Mouse (Mus musculus) 3T3-L1 (cell line): ENCODE results near the gene Slc22a18.
A peak's percentile ranks its signal among the peaks of the same experiment; 100 is the strongest.
"Not testable (repeated sequence)": the region's sequence is repeated elsewhere in the genome, so short reads cannot be mapped to it uniquely, and the experiment has no call there.

Experiments
- DNase-seq: peaks from one replicate; pipeline ENCODE4 v3.0.0-alpha.2; 2015; ENCODE audit warnings: low read depth, low spot score

Gene Slc22a18

GRCm38 (mm10) chr7:143503926-143504325 is 30.4 kb downstream of the Slc22a18 start:
- DNase-seq: no peak

DNA sequence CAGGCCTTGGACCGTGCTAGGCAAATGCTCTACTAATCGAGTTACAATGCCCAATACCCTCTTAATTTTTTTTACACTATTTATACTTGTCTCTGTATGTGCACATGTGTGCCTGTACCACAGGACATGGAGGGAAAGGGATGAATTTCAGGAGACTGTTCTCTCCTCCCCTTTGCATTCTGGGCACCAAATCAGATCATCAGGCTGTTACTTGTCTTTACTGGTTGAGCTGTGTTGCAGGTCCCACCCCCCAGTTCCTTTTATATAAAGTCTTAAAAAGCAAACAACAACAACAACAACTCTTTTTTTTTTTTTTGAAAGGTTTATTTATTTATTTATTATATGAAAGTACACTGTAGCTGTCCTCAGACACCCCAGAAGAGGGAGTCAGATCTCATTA is 31.9 kb downstream of the Slc22a18 start:
- no peak for DNase-seq

GRCm38 (mm10) chr7:143505823-143506222 is 32.3 kb downstream of the Slc22a18 start:
- peak; percentile 61 for DNase-seq

DNA sequence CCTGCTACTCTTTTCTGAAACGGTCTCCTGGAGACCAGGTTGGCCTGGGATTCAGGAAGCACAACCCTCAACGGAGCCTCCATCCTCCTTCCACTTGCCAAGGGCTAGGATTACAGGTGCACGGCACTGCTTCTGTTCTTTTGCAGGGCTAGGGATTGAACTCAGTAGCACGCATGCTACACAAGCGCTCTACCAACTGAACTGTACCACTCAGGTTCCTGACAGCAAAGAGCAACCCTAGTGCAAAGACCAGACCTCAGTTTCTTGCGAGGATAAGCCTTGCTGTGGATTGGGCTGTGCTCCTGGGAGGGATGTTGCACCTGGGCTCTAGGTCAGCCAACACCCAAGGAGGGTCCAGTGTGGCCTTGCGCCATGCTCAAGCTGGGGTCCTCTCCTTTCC is 32.7 kb downstream of the Slc22a18 start:
- no peak for DNase-seq

- DNase-seq: peak; percentile 62
These were observed 33.1 kb downstream of the Slc22a18 start for GRCm38 (mm10) chr7:143506675-143507074.

DNA sequence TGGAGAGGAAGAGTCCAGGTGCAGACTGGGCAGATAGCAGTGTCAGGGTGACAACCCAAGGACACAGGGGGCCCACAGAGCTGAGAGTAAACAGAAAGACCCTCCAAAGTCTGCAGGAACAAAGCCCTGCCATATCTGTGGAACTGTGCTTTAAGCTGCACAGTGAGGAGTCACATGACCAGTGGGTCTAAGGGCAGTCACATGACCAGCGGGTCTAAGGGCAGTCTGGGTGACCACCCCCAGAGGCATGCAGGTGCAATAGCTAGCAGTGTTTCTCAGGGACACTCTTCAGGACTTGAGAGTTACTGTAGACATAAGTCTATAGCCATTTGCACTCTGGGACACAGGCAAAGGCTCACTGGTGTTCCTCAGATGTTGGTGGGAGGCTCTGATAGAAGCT is 36.0 kb downstream of the Slc22a18 start:
- no peak for DNase-seq

DNA sequence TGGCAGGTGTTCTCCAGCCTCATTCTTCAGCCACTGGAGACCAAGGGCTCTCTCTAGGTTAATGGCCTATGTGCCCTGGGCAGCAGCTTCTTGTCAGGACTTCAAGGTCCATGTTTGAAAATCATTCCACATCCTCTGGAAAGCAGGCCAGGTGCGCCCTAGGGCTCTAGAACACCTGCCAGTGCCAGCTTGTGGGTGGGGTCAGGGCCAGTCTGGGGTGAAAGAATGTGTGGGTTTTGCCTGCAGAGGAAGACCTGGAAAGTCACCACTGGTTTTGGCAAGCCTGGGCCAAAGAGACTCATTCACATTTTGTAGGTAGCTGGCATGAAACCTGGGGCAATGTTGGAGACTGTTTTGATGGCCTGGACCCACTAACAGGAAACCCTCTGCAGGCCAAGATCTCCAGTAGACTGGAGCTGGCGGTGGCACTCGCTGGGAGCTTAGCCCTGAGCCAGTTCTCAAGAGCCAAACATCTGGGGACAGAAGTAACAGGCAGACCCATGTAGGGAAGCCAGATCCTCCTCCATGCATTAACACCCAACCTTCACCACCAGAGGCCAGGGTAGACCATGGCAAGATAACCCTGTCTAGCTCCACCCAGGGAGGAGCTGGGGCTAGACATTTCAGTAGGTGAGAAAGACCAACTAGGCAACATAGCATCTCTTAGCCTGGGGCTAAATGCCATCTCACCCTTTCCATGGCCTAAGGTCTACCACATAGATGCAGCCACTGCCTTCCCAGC is 37.2 kb downstream of the Slc22a18 start:
- DNase-seq: no peak

GRCm38 (mm10) chr7:143511335-143511712 is 37.8 kb downstream of the Slc22a18 start:
- no peak for DNase-seq

DNA sequence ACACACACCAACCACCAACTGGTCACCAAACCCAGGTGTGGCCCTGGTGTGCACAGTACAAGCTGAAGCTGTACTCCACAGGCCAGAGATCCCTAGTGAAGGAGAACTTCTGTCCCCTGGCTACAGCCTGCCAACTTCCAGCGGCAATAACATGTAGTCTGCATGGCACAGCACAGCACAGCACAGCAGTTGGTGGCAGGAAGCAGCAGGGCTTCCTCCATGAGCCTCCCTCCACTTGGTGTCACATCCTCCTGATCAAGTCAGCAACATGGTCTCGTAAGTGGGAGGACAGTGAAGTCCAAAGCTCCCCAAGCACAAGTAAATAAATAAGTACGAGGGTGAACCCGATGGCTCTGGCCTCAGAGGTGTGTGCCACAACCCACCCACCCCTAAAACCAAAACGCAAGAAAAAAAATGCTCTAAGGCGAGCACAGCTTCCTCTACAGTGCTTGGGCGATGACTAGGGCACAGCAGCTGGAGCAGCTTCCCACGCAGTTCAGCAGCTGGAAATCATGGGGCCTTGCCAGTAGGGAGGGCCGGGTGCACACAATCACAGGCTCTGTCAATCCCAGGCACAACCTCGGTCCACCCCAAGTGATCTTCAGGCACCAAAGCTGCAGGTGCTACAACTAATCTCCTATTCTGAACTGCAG is 40.4 kb downstream of the Slc22a18 start:
- DNase-seq: no peak

DNA sequence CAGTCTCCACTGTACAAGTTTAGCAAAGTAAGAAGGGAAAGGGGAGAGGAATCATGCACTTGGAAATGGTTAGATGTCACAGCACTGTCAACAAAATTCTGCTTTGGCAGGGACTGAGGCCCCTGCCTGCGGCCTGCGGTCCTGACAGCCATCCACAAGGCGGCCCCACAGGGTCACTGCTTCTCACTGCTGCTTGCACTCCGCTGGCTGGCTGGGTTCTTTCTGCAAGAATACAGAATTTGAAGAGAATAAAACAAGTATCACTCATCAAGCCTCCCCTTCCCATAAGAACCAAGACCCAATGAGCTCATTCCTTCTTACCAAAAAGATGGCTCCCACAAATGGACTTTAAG is 40.9 kb downstream of the Slc22a18 start:
- no peak for DNase-seq

- no peak for DNase-seq
These were observed 45.8 kb downstream of the Slc22a18 start for GRCm38 (mm10) chr7:143519333-143519732.

DNA sequence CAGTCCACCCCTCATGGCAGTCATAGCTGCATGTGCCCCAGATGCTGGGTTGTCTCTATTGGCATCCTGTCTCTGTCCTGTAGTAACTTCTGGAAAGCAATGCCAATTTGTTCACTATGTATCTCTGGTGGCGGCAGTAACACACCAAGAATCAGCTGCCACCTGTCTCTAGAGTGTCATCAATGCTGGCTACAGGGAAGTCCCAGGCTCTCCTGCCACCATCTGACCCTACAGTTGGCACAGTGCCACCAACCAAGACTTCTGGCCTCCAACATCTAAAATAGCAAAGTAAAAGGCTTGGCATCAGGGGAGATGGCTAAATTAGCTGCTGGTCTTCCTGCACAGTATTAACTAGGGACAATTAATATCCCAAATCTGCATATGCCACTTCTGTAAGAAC is 58.9 kb downstream of the Slc22a18 start:
- no peak for DNase-seq

- no peak for DNase-seq
These were observed 59.7 kb downstream of the Slc22a18 start for GRCm38 (mm10) chr7:143533284-143533683.

DNA sequence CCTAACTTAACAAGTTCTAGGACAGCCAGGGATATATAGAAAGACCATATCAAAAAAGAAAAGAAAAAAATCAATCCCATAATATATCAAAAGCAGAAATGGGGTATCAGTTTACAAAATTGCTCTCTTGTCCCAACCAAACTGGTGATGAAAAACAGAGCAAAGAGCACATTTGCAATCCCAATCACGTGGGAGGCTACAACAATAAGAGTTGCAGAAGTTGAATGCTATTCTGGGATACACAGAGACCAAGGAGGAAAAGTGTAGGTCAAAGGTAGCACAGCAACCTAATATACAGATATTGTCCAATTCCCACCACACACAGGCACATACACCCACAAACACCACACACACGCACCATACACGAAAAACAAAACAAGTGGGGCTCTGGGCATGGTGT is 62.7 kb downstream of the Slc22a18 start:
- no peak for DNase-seq

GRCm38 (mm10) chr7:143538229-143538628 is 64.7 kb downstream of the Slc22a18 start:
- not testable (repeated sequence) for DNase-seq

- DNase-seq: peak; percentile 33
These were observed 65.1 kb downstream of the Slc22a18 start for GRCm38 (mm10) chr7:143538671-143539070.

DNA sequence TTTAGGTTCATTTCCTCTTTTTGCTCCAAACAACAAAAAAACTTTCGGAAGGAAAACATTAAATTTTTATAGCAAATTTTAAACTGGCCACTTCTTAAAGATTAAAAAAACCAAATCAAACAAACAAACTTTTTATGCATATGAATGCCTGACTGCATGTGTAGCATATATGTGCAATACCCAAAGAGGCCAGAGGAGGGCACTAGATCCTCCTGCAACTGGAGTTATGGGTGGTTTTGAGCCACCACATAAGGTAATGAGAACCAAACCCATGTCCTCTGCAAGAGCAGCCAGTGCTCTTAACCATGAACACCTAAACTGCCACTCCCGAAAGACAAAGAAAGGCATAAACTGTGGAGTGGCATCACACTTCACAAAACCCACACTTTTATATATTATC is 70.8 kb downstream of the Slc22a18 start:
- DNase-seq: peak; percentile 64

- DNase-seq: no peak
These were observed 73.0 kb downstream of the Slc22a18 start for GRCm38 (mm10) chr7:143546554-143546953.

DNA sequence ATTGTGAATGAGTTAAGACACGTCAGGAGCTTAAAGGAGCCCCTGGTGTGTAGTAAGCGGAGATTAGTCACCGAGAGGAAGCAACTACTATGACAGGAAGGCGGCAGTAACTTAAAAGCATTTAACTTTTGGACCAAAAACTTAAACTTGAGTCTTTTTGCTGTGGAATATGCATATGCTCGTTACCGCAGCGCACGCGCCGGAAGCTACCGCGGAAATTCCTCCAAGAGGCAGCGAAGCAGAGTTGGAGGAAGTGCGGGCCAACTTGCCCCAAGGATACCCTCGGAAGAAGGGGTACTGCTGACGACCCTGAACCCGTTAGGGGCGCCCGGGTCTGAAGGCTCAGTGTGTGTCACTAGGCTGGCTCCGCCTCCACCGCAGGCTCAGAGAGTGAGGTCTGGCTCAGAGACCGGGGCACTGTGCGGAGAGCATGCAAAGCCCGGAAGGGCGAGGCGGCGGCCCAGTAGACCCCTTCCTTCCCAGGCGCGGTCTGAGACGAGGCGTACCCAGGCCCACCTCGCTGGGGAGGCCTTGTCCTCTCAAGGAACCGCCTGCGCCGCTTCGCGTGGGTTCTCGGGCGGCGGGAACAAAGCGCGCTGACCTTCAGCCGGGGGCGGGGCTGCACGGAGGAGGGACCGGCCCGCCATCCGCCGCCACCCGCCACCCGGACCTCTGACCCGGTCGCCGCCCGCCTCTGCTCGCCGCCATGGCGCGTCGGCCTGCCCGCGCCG is 74.9 kb downstream of the Slc22a18 start:
- DNase-seq: peak; percentile 53
